In the genomic region with DNA sequence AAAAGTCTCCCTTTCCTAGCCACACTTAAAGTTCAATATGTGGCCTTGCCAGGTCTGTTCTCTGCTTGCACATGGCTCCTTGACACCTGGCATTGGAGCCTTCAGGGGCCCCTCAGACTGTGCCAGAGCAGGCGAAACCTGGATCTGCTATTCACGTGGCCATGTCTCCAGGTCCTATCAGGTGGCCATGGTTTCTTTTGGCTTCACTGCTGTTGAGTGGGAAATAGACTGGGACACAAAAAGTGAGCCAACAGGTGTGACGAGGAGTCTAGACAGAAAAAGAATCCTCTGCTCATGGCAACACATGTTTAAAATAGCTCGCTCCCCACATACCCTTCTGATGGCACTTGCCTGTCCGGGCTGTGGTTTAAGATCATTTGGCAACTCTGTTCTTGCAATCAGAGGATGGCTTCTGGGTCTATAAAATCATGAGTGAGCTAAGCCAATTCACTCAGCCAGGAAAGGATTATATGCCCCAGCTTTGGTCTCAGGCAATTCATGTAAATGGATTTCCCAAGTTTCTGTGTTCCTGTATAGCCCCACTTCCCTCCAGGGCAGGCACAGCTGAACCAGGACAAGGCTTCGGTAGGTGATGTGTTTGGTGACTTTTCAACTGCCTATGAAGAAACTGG, we compare ENCODE assay signal across 21 mouse cellular contexts.
DNase-seq lines count a peak whose midpoint lies in the region; ATAC-seq lines count a peak whose summit lies in the region.
"Had no signal": no experiment of that assay in that cellular context is flagged by ENCODE, and none has a peak within 500 bp of the region (broad histone marks: within the 10 kb centered on the region; RNA-seq: fewer than 3 reads in every experiment).

No protein-coding gene starts in this region.

- peak; percentile 58 for DNase-seq in gastrocnemius, adult 18-20 months (ENCODE audit: low spot score)
- DNase-seq in gastrocnemius, postnatal 10 days: no peak
- peak; percentile 100 for DNase-seq in fat pad, adult 2 months (ENCODE audit: extremely low read depth, low read depth, low spot score)
- DNase-seq in gastrocnemius, postnatal 14 days: peak; percentile 9
- peak; percentile 34 for DNase-seq in skeletal muscle tissue, adult 2 months (ENCODE audit: low read depth, low spot score)
- DNase-seq: cerebellum, adult 11 months; cerebellum, adult 8-10 months; cerebellum, postnatal 14 days; embryo, embryonic 11 days; forebrain, postnatal 0 days had no signal

- ATAC-seq in kidney, embryonic 14.5 days (ENCODE audit: low FRiP score, low TSS enrichment): no peak
- ATAC-seq: activated CD4-positive, CD25-positive, alpha-beta regulatory T cell, adult 4 months; forebrain, embryonic 13.5 days; forebrain, postnatal 0 days; hindbrain, postnatal 0 days; Patski had no signal

- no peak overlapping the region for H3K27ac ChIP-seq in kidney, embryonic 14.5 days (ENCODE audit: low read depth, low read length)
- H3K27ac ChIP-seq: embryonic facial prominence, embryonic 12.5 days; forebrain, embryonic 13.5 days; heart, adult 2 months; heart, embryonic 15.5 days; hindbrain, embryonic 13.5 days; hindbrain, postnatal 0 days had no signal

- 81% methylated on average over 6 of the region's 6 CpGs for WGBS in kidney, embryonic 14.5 days

- no peak overlapping the region for H3K4me2 ChIP-seq in kidney, embryonic 14.5 days (replicated peaks; ENCODE audit: low read depth, low read length)
- H3K4me2 ChIP-seq: embryonic facial prominence, embryonic 12.5 days; forebrain, embryonic 13.5 days; heart, embryonic 11.5 days; heart, embryonic 15.5 days; hindbrain, embryonic 13.5 days had no signal

- no peaks in the 10 kb centered on the region for H3K36me3 ChIP-seq in kidney, embryonic 14.5 days (ENCODE audit: control insufficient read depth, insufficient read depth, low read length)
- H3K36me3 ChIP-seq: embryonic facial prominence, embryonic 12.5 days; heart, embryonic 15.5 days; hindbrain, embryonic 13.5 days had no signal

- no peak overlapping the region for H3K9ac ChIP-seq in kidney, embryonic 14.5 days (ENCODE audit: low read depth, low read length)
- H3K9ac ChIP-seq: embryonic facial prominence, embryonic 12.5 days; forebrain, embryonic 13.5 days; forebrain, postnatal 0 days; heart, embryonic 15.5 days; hindbrain, embryonic 13.5 days had no signal

- no peaks in the 10 kb centered on the region for H3K4me1 ChIP-seq in kidney, embryonic 14.5 days (ENCODE audit: control insufficient read depth, insufficient read depth, low read length)
- H3K4me1 ChIP-seq: embryonic facial prominence, embryonic 12.5 days; forebrain, embryonic 13.5 days; heart, embryonic 15.5 days; hindbrain, embryonic 13.5 days had no signal

- H3K4me3 ChIP-seq in kidney, embryonic 14.5 days (ENCODE audit: low read length): no peak overlapping the region
- H3K4me3 ChIP-seq: embryonic facial prominence, embryonic 12.5 days; forebrain, embryonic 13.5 days; heart, adult 2 months; heart, embryonic 15.5 days; hindbrain, embryonic 13.5 days had no signal

- H3K9me3 ChIP-seq in kidney, embryonic 14.5 days (ENCODE audit: control insufficient read depth, low read length): no peaks in the 10 kb centered on the region
- H3K9me3 ChIP-seq: embryonic facial prominence, embryonic 12.5 days; forebrain, embryonic 13.5 days; heart, embryonic 15.5 days; hindbrain, embryonic 13.5 days had no signal

- intact Hi-C loops in gastrocnemius, postnatal 14 days (cut with DNase I; ENCODE audit: low total_unique reads): no loop called here

- H3K27me3 ChIP-seq in kidney, embryonic 14.5 days (ENCODE audit: control insufficient read depth, insufficient read depth, low read length): no peaks in the 10 kb centered on the region
- H3K27me3 ChIP-seq: CH12.LX; embryonic facial prominence, embryonic 12.5 days; forebrain, embryonic 13.5 days; heart, embryonic 15.5 days; hindbrain, embryonic 13.5 days; Patski had no signal
